Mouse (Mus musculus) erythroblast, embryonic 14.5 days (primary cell): ENCODE data around the gene Sfmbt2.

ENCODE experiments used
- GATA1 ChIP-seq: IDR thresholded peaks from 2 replicates; pipeline ENCODE4 v1.6.1; 2012; ENCODE audit warnings: low read length, inconsistent platforms, mixed read lengths
- TAL1 ChIP-seq: IDR thresholded peaks from 3 replicates; pipeline ENCODE4 v1.6.1; 2012; ENCODE audit warnings: low read length, inconsistent platforms, mixed read lengths

DNA sequence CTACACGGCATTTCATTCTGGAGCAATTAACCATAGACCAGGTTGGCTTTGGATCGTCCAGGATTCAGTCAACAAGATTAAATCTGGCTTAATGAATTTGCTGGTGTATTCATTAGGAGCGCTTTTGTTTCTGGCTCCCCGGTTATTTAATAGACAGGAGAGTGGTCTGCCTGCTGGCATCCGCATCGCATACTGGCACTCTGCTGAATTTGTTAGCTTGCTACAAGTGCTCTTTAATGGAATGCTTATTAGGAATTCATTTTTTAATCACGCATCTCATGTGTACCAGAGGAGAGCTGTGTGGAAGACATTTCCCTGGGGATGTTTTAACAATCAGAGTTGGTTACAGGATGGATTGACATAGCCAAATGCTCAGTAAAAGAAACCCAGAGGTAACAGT, 155.3 kb downstream of the Sfmbt2 start:
- TF ChIP-seq GATA1 (no peak), TAL1 (no peak)
